Mouse (Mus musculus): ENCODE data around the gene Gm45808. TPM values are rescaled to one million over a fixed set of nuclear protein-coding genes. Genes with fewer than 3 reads are reported as not detected.
A peak's percentile ranks its signal among the peaks of the same experiment; 100 is the strongest.

Gm45808 gene
- polyA plus RNA-seq, 1 experiment from 2014 or later: not detected

DNA sequence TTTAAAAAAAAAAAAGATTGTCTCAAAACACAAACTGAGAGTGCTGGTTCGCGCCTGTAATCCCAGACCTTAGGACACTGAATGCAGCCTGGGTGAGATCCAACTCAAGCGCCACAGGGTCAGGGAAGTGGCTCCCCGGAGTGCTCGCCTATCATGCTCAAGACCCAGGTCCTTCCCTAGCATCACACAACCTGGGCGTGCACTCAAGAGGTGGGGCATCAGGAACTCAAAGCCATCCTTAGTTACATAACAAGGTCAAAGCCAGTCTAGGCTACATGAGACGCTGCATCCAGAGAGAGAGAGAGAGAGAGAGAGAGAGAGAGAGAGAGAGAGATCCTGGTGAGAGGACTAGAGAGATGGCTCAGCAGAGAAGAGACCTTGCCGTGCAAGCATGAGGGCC, 60.1 kb downstream of the Gm45808 start:
- Histone ChIP-seq H3K4me1 (ENCODE audit: control insufficient read depth, insufficient read depth, low read length) (no peaks in the 10 kb centered on the region), H3K36me3 (ENCODE audit: control insufficient read depth, insufficient read depth, low read length) (peaks cover 32% of the 10 kb centered on the region), H3K4me3 (ENCODE audit: low read depth, low read length) (no peak overlapping the region), H3K27ac (replicated peaks; ENCODE audit: low read depth, low read length) (no peak overlapping the region), H3K9me3 (ENCODE audit: control insufficient read depth, low read length) (no peaks in the 10 kb centered on the region), H3K4me2 (ENCODE audit: low read depth, severe bottlenecking) (no peak overlapping the region), H3K9ac (ENCODE audit: low read length) (no peak overlapping the region), H3K27me3 (ENCODE audit: control insufficient read depth, insufficient read depth, low read length) (no peaks in the 10 kb centered on the region)
- WGBS: 93% methylated on average over 8 of the region's 8 CpGs
- ATAC-seq (ENCODE audit: insufficient number of reproducible peaks, low FRiP score, low TSS enrichment, low read depth): no peak
- DNase-seq (ENCODE audit: low spot score): no peak

DNA sequence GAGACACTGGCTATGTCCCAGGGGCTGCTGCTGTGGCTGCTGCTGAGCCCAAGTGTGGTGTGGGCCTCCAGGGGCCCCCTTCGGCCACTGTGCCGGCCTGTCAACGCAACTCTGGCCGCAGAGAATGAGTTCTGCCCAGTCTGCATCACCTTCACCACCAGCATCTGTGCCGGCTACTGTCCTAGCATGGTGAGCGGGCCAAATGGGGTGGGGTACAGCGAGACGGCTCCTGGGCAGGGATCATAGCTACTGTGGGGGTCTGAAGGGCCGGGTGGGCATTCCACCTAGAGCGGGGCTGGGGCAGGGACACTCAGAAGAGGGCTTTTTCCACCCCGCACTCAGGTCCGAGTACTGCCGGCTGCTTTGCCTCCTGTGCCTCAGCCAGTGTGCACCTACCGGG, 65.4 kb downstream of the Gm45808 start:
- Histone ChIP-seq H3K27me3 (ENCODE audit: control insufficient read depth, insufficient read depth, low read length) (peaks cover 36% of the 10 kb centered on the region), H3K4me3 (ENCODE audit: low read depth, low read length) (no peak overlapping the region), H3K9ac (ENCODE audit: low read length) (no peak overlapping the region), H3K4me1 (ENCODE audit: control insufficient read depth, insufficient read depth, low read length) (peaks cover 12% of the 10 kb centered on the region; the same call in 1 of the 2 replicates), H3K4me2 (ENCODE audit: low read depth, severe bottlenecking) (no peak overlapping the region), H3K36me3 (ENCODE audit: control insufficient read depth, insufficient read depth, low read length) (peaks cover 23% of the 10 kb centered on the region), H3K27ac (replicated peaks; ENCODE audit: low read depth, low read length) (no peak overlapping the region), H3K9me3 (ENCODE audit: control insufficient read depth, low read length) (no peaks in the 10 kb centered on the region)
- 90% methylated on average over 14 of the region's 14 CpGs for WGBS
- ATAC-seq (ENCODE audit: insufficient number of reproducible peaks, low FRiP score, low TSS enrichment, low read depth) (no peak), DNase-seq (ENCODE audit: low spot score) (no peak)

DNA sequence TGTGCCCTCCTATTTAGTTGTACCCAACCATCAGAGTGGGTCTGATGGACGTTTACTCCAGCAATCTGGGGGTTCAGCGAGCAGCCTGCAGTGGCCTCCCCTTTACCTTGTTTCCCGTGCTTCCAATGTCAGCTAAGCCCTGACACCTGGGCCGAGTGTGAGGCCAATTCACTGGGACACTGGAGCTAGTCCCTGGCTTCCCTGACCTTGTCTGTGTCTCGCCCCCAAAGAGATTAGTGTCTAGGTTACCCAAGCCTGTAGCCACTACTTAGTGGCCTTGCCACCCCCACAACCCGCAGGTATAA, 66.0 kb downstream of the Gm45808 start, which contains the start of gene Lhb:
Lhb (plus strand) TSS at position 206 of the 305 bp plus-strand sequence.
- DNase-seq (ENCODE audit: low spot score): no peak
- H3K27ac ChIP-seq (replicated peaks; ENCODE audit: low read depth, low read length): no peak within 1 kb of the TSS
- no peaks in the 10 kb centered on the region for H3K9me3 ChIP-seq (ENCODE audit: control insufficient read depth, low read length)
- WGBS: 53% methylated on average over 6 of the region's 6 CpGs
- ATAC-seq (ENCODE audit: insufficient number of reproducible peaks, low FRiP score, low TSS enrichment, low read depth): no peak
- no peak within 1 kb of the TSS for H3K4me3 ChIP-seq (ENCODE audit: low read depth, low read length)
- no peak within 1 kb of the TSS for H3K9ac ChIP-seq (ENCODE audit: low read length)
- H3K4me1 ChIP-seq (ENCODE audit: control insufficient read depth, insufficient read depth, low read length): peaks cover 15% of the 10 kb centered on the region; the same call in 1 of the 2 replicates
- peaks cover 20% of the 10 kb centered on the region for H3K36me3 ChIP-seq (ENCODE audit: control insufficient read depth, insufficient read depth, low read length)
- H3K27me3 ChIP-seq (ENCODE audit: control insufficient read depth, insufficient read depth, low read length): peaks cover 43% of the 10 kb centered on the region
- H3K4me2 ChIP-seq (ENCODE audit: low read depth, severe bottlenecking): peak within 1 kb of the TSS; percentile 25

DNA sequence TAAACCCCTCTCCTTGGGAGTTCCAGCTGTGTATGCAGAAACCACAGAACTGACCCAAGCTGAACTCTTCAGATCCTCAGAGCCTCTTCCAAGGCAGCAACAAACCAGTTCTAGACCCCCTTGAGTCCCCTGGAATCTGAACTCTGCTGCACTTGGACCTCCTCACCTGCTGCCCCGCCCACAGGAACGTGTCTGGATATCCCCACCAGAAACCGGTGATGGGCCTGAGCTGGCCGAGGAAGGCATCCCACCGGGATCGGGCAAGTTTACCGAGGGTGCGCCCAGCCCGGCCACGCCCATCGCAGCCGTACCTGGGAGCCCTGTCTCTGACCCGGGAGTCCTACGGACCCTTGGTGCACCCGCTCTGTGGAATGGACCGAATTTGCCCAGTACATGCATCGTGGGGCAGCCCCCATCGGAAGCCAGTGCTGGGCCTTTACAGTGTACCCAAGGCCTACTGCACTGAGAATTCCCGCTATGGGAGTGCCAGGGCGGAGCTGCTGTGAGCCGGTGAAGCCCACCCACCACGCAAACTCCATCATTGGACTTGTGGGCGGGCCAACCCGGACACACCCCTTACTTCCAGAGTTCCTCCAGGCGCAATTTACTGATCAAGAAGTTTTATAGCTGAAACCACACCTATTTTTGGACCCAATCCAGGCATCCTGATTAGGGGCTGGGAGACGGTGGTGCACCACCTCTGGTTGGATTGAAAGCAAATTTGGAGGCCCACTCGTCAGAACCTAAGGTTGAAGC, 66.6 kb downstream of the Gm45808 start:
- peak; percentile 47 for DNase-seq (ENCODE audit: low spot score)
- 13% methylated on average over 27 of the region's 27 CpGs for WGBS
- H3K27ac ChIP-seq (replicated peaks; ENCODE audit: low read depth, low read length): no peak overlapping the region
- H3K4me2 ChIP-seq (ENCODE audit: low read depth, severe bottlenecking): peak overlapping the region; percentile 25
- no peak for ATAC-seq (ENCODE audit: insufficient number of reproducible peaks, low FRiP score, low TSS enrichment, low read depth)
- H3K4me1 ChIP-seq (ENCODE audit: control insufficient read depth, insufficient read depth, low read length): peaks cover 15% of the 10 kb centered on the region; the same call in 1 of the 2 replicates
- peaks cover 17% of the 10 kb centered on the region for H3K36me3 ChIP-seq (ENCODE audit: control insufficient read depth, insufficient read depth, low read length)
- H3K9me3 ChIP-seq (ENCODE audit: control insufficient read depth, low read length): no peaks in the 10 kb centered on the region
- H3K4me3 ChIP-seq (ENCODE audit: low read depth, low read length): no peak overlapping the region
- no peak overlapping the region for H3K9ac ChIP-seq (ENCODE audit: low read length)
- peaks cover 48% of the 10 kb centered on the region for H3K27me3 ChIP-seq (ENCODE audit: control insufficient read depth, insufficient read depth, low read length)

DNA sequence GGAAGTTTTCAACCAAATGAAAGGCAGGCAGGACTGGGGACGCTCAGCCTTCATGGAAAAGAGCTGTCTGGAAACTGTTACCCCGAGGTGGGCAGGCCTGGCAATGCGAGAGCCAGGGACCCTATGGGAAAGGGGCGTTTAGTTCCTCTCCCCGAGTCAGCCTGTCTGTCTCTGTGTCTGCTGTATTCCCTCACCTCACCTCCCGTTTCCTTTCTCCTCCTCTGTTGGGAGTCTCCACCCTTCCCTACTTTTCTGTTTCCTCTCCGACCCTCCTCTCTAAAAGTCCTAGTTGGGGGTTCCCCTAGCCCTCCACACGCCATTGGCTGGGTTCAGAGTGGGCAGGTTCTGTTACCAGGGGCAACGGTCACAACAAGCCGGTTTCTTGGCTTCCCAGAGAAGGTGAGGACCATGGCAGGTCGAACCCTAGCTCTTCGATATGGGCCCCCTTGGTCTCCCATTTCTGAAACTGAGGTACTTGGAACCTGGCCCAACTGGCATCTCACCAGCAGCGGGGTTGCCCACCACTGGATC, 68.6 kb downstream of the Gm45808 start:
- peak; percentile 49 for DNase-seq (ENCODE audit: low spot score)

More for the DNA sequence above, 68.6 kb downstream of the Gm45808 start:
- WGBS: 9% methylated on average over 13 of the region's 13 CpGs
- H3K9ac ChIP-seq (ENCODE audit: low read length): 0 out of 2 replicates have a peak overlapping the region, but pooled peaks have one; percentile 30
- ATAC-seq (ENCODE audit: insufficient number of reproducible peaks, low FRiP score, low TSS enrichment, low read depth): no peak
- H3K4me1 ChIP-seq (ENCODE audit: control insufficient read depth, insufficient read depth, low read length): peaks cover 22% of the 10 kb centered on the region
- H3K4me3 ChIP-seq (ENCODE audit: low read depth, low read length): no peak overlapping the region
- H3K27me3 ChIP-seq (ENCODE audit: control insufficient read depth, insufficient read depth, low read length): peaks cover 68% of the 10 kb centered on the region
- no peaks in the 10 kb centered on the region for H3K9me3 ChIP-seq (ENCODE audit: control insufficient read depth, low read length)
- H3K36me3 ChIP-seq (ENCODE audit: control insufficient read depth, insufficient read depth, low read length): peaks cover 13% of the 10 kb centered on the region
- H3K27ac ChIP-seq (replicated peaks; ENCODE audit: low read depth, low read length): no peak overlapping the region
- H3K4me2 ChIP-seq (ENCODE audit: low read depth, severe bottlenecking): 0 out of 2 replicates have a peak overlapping the region, but pooled peaks have one; percentile 7

Small RNAs within 50 kb of the gene (microRNA-seq; reads per million reads assigned to microRNA genes)
- gene Gm22133: not detected

Other genes starting within 250 kb of the Gm45808 start
- gene Cd37, start 247.7 kb downstream of the Gm45808 start, polyA plus RNA-seq (2014; fragmentation: Nextera tagmentation; extraction: Ambion mirVana): 0.82 and 1.6 TPM in 2 replicates
- gene Slc6a16, start 245.7 kb downstream of the Gm45808 start, polyA plus RNA-seq (2014; fragmentation: Nextera tagmentation; extraction: Ambion mirVana): 0.20 and 0.36 TPM in 2 replicates
- not detected in 2 replicates for gene Slc6a21, start 209.3 kb downstream of the Gm45808 start, polyA plus RNA-seq (2014; fragmentation: Nextera tagmentation; extraction: Ambion mirVana)
- 6.7 and 8.9 TPM in 2 replicates for gene Trpm4, start 153.0 kb downstream of the Gm45808 start, polyA plus RNA-seq (2014; fragmentation: Nextera tagmentation; extraction: Ambion mirVana)
- gene Hrc, start 151.5 kb downstream of the Gm45808 start, polyA plus RNA-seq (2014; fragmentation: Nextera tagmentation; extraction: Ambion mirVana): 0.52 and 0.83 TPM in 2 replicates
- 5.4 and 6.1 TPM in 2 replicates for gene Ppfia3, start 119.8 kb downstream of the Gm45808 start, polyA plus RNA-seq (2014; fragmentation: Nextera tagmentation; extraction: Ambion mirVana)
- gene Lin7b, start 116.2 kb downstream of the Gm45808 start, polyA plus RNA-seq (2014; fragmentation: Nextera tagmentation; extraction: Ambion mirVana): 0.43 and 0.89 TPM in 2 replicates
- gene Snrnp70, start 91.1 kb downstream of the Gm45808 start, polyA plus RNA-seq (2014; fragmentation: Nextera tagmentation; extraction: Ambion mirVana): 87.5 and 93.0 TPM in 2 replicates
- gene Kcna7, start 81.2 kb downstream of the Gm45808 start, polyA plus RNA-seq (2014; fragmentation: Nextera tagmentation; extraction: Ambion mirVana): not detected in 2 replicates
- 3.8 and 4.1 TPM in 2 replicates for gene Ntf5, start 73.1 kb downstream of the Gm45808 start, polyA plus RNA-seq (2014; fragmentation: Nextera tagmentation; extraction: Ambion mirVana)
- gene Lhb, start 66.0 kb downstream of the Gm45808 start, polyA plus RNA-seq (2014; fragmentation: Nextera tagmentation; extraction: Ambion mirVana): not detected in 2 replicates
- gene Gys1, start 52.0 kb downstream of the Gm45808 start, polyA plus RNA-seq (2014; fragmentation: Nextera tagmentation; extraction: Ambion mirVana): 39.1 and 41.8 TPM in 2 replicates
- 184 and 187 TPM in 2 replicates for gene Ruvbl2, start 48.7 kb downstream of the Gm45808 start, polyA plus RNA-seq (2014; fragmentation: Nextera tagmentation; extraction: Ambion mirVana)
- 4,688 and 5,046 TPM in 2 replicates for gene Ftl1, start 26.9 kb downstream of the Gm45808 start, polyA plus RNA-seq (2014; fragmentation: Nextera tagmentation; extraction: Ambion mirVana)
- 186 and 191 TPM in 2 replicates for gene Bax, start 19.9 kb downstream of the Gm45808 start, polyA plus RNA-seq (2014; fragmentation: Nextera tagmentation; extraction: Ambion mirVana)
- gene Tulp2, start 4.9 kb downstream of the Gm45808 start, polyA plus RNA-seq (2014; fragmentation: Nextera tagmentation; extraction: Ambion mirVana): 1.1 and 1.5 TPM in 2 replicates
- 3.3 and 4.3 TPM in 2 replicates for gene Dhdh, start 2.0 kb upstream of the Gm45808 start, polyA plus RNA-seq (2014; fragmentation: Nextera tagmentation; extraction: Ambion mirVana)
- 116 and 122 TPM in 2 replicates for gene Nucb1, start 23.6 kb upstream of the Gm45808 start, polyA plus RNA-seq (2014; fragmentation: Nextera tagmentation; extraction: Ambion mirVana)
- gene Ppp1r15a, start 39.5 kb upstream of the Gm45808 start, polyA plus RNA-seq (2014; fragmentation: Nextera tagmentation; extraction: Ambion mirVana): 19.5 and 21.9 TPM in 2 replicates
- 0.52 and 0.64 TPM in 2 replicates for gene Plekha4, start 39.5 kb upstream of the Gm45808 start, polyA plus RNA-seq (2014; fragmentation: Nextera tagmentation; extraction: Ambion mirVana)
- 0.58 and 1.0 TPM in 2 replicates for gene Hsd17b14, start 68.1 kb upstream of the Gm45808 start, polyA plus RNA-seq (2014; fragmentation: Nextera tagmentation; extraction: Ambion mirVana)
- gene Bcat2, start 83.3 kb upstream of the Gm45808 start, polyA plus RNA-seq (2014; fragmentation: Nextera tagmentation; extraction: Ambion mirVana): 50.7 and 54.2 TPM in 2 replicates
- gene Fgf21, start 128.7 kb upstream of the Gm45808 start, polyA plus RNA-seq (2014; fragmentation: Nextera tagmentation; extraction: Ambion mirVana): not detected in 2 replicates
- 0.07 TPM in 1 of 2 replicates, not detected in the other for gene Fut1, start 130.5 kb upstream of the Gm45808 start, polyA plus RNA-seq (2014; fragmentation: Nextera tagmentation; extraction: Ambion mirVana)
- not detected in 2 replicates for gene Izumo1, start 135.0 kb upstream of the Gm45808 start, polyA plus RNA-seq (2014; fragmentation: Nextera tagmentation; extraction: Ambion mirVana)
- 5.8 and 6.4 TPM in 2 replicates for gene Rasip1, start 140.7 kb upstream of the Gm45808 start, polyA plus RNA-seq (2014; fragmentation: Nextera tagmentation; extraction: Ambion mirVana)
- 2.8 and 5.1 TPM in 2 replicates for gene Mamstr, start 153.2 kb upstream of the Gm45808 start, polyA plus RNA-seq (2014; fragmentation: Nextera tagmentation; extraction: Ambion mirVana)
- 0.12 and 0.28 TPM in 2 replicates for gene Fut2, start 179.6 kb upstream of the Gm45808 start, polyA plus RNA-seq (2014; fragmentation: Nextera tagmentation; extraction: Ambion mirVana)
- gene Ntn5, start 197.2 kb upstream of the Gm45808 start, polyA plus RNA-seq (2014; fragmentation: Nextera tagmentation; extraction: Ambion mirVana): 0.24 and 0.44 TPM in 2 replicates
- 0.11 and 0.37 TPM in 2 replicates for gene Sec1, start 207.6 kb upstream of the Gm45808 start, polyA plus RNA-seq (2014; fragmentation: Nextera tagmentation; extraction: Ambion mirVana)
- gene Car11, start 213.0 kb upstream of the Gm45808 start, polyA plus RNA-seq (2014; fragmentation: Nextera tagmentation; extraction: Ambion mirVana): 5.1 and 5.5 TPM in 2 replicates
- 4.2 and 4.9 TPM in 2 replicates for gene Dbp, start 218.3 kb upstream of the Gm45808 start, polyA plus RNA-seq (2014; fragmentation: Nextera tagmentation; extraction: Ambion mirVana)
- 1,181 and 1,244 TPM in 2 replicates for gene Rpl18, start 228.6 kb upstream of the Gm45808 start, polyA plus RNA-seq (2014; fragmentation: Nextera tagmentation; extraction: Ambion mirVana)
- 28.4 and 28.5 TPM in 2 replicates for gene Sphk2, start 231.2 kb upstream of the Gm45808 start, polyA plus RNA-seq (2014; fragmentation: Nextera tagmentation; extraction: Ambion mirVana)
- gene Fam83e, start 234.4 kb upstream of the Gm45808 start, polyA plus RNA-seq (2014; fragmentation: Nextera tagmentation; extraction: Ambion mirVana): 0.65 and 0.82 TPM in 2 replicates
- not detected in 2 replicates for gene Spaca4, start 239.0 kb upstream of the Gm45808 start, polyA plus RNA-seq (2014; fragmentation: Nextera tagmentation; extraction: Ambion mirVana)